Mouse (Mus musculus): Measurements from ENCODE around the gene Mta3. TPM values are rescaled to one million over a fixed set of nuclear protein-coding genes. Genes with fewer than 3 reads are reported as not detected.
A peak's percentile ranks its signal among the peaks of the same experiment; 100 is the strongest.

Gene Mta3
- polyA plus RNA-seq, 1 experiment from 2014 or later = 37.4 TPM

GRCm38 (mm10) chr17:83805078-83805477, 99.1 kb downstream of the Mta3 start:
- ATAC-seq (ENCODE audit: low FRiP score, low read depth) = no peak
- Histone ChIP-seq H3K27ac (no peak overlapping the region), H3K36me3 (peaks cover 16% of the 10 kb centered on the region), H3K4me2 (replicated peaks) (no peak overlapping the region), H3K9ac (no peak overlapping the region), H3K4me1 (no peaks in the 10 kb centered on the region; the same call in 1 of the 2 replicates), H3K27me3 (replicated peaks) (no peaks in the 10 kb centered on the region), H3K4me3 (no peak overlapping the region), H3K9me3 (no peaks in the 10 kb centered on the region)
- WGBS = 76% methylated on average over 9 of the region's 9 CpGs

GRCm38 (mm10) chr17:83807345-83807744, 101.4 kb downstream of the Mta3 start:
- no peak overlapping the region for H3K4me3 ChIP-seq
- H3K27ac ChIP-seq = no peak overlapping the region
- H3K9ac ChIP-seq = no peak overlapping the region
- H3K4me2 ChIP-seq (replicated peaks) = no peak overlapping the region
- ATAC-seq (ENCODE audit: low FRiP score, low read depth) = no peak
- WGBS = 89% methylated on average over 7 of the region's 7 CpGs
- H3K4me1 ChIP-seq = no peaks in the 10 kb centered on the region; the same call in 1 of the 2 replicates
- peaks cover 28% of the 10 kb centered on the region for H3K36me3 ChIP-seq
- no peaks in the 10 kb centered on the region for H3K27me3 ChIP-seq (replicated peaks)
- H3K9me3 ChIP-seq = no peaks in the 10 kb centered on the region

- H3K4me3 ChIP-seq = no peak overlapping the region
- no peaks in the 10 kb centered on the region for H3K27me3 ChIP-seq (replicated peaks)
- peak; percentile 50; the same call in 1 of the 2 replicates for ATAC-seq (ENCODE audit: low FRiP score, low read depth)
- no peak overlapping the region for H3K27ac ChIP-seq
- no peak overlapping the region for H3K4me2 ChIP-seq (replicated peaks)
- H3K4me1 ChIP-seq = no peaks in the 10 kb centered on the region; the same call in 1 of the 2 replicates
- WGBS = 76% methylated on average over 11 of the region's 11 CpGs
- no peak overlapping the region for H3K9ac ChIP-seq
- no peaks in the 10 kb centered on the region for H3K9me3 ChIP-seq
- H3K36me3 ChIP-seq = peaks cover 28% of the 10 kb centered on the region
These were observed 101.9 kb downstream of the Mta3 start for GRCm38 (mm10) chr17:83807778-83808398.

- H3K4me2 ChIP-seq (replicated peaks) = no peak overlapping the region
- H3K4me3 ChIP-seq = no peak overlapping the region
- no peaks in the 10 kb centered on the region for H3K9me3 ChIP-seq
- 89% methylated on average over 12 of the region's 12 CpGs for WGBS
- no peaks in the 10 kb centered on the region; the same call in 1 of the 2 replicates for H3K4me1 ChIP-seq
- H3K9ac ChIP-seq = no peak overlapping the region
- peaks cover 28% of the 10 kb centered on the region for H3K36me3 ChIP-seq
- no peak for ATAC-seq (ENCODE audit: low FRiP score, low read depth)
- no peaks in the 10 kb centered on the region for H3K27me3 ChIP-seq (replicated peaks)
- no peak overlapping the region for H3K27ac ChIP-seq
These were observed 102.6 kb downstream of the Mta3 start for GRCm38 (mm10) chr17:83808476-83809098.

- no peak overlapping the region for H3K9ac ChIP-seq
- no peak overlapping the region for H3K27ac ChIP-seq
- ATAC-seq (ENCODE audit: low FRiP score, low read depth) = no peak
- H3K4me3 ChIP-seq = no peak overlapping the region
- H3K4me1 ChIP-seq = no peaks in the 10 kb centered on the region; the same call in 1 of the 2 replicates
- peaks cover 25% of the 10 kb centered on the region for H3K36me3 ChIP-seq
- no peaks in the 10 kb centered on the region for H3K27me3 ChIP-seq (replicated peaks)
- H3K4me2 ChIP-seq (replicated peaks) = no peak overlapping the region
- 90% methylated on average over 17 of the region's 17 CpGs for WGBS
- no peaks in the 10 kb centered on the region for H3K9me3 ChIP-seq
These were observed 103.3 kb downstream of the Mta3 start for GRCm38 (mm10) chr17:83809197-83809829.

GRCm38 (mm10) chr17:83810285-83810684, 104.3 kb downstream of the Mta3 start:
- H3K9me3 ChIP-seq = no peaks in the 10 kb centered on the region
- 90% methylated on average over 5 of the region's 5 CpGs for WGBS
- H3K4me1 ChIP-seq = no peaks in the 10 kb centered on the region; the same call in 1 of the 2 replicates
- H3K4me2 ChIP-seq (replicated peaks) = no peak overlapping the region
- ATAC-seq (ENCODE audit: low FRiP score, low read depth) = no peak
- H3K36me3 ChIP-seq = peaks cover 20% of the 10 kb centered on the region; the same call in 1 of the 2 replicates
- no peak overlapping the region for H3K9ac ChIP-seq
- no peak overlapping the region for H3K4me3 ChIP-seq
- H3K27ac ChIP-seq = no peak overlapping the region
- no peaks in the 10 kb centered on the region for H3K27me3 ChIP-seq (replicated peaks)

- WGBS = 71% methylated on average over 17 of the region's 17 CpGs
- Histone ChIP-seq H3K4me2 (replicated peaks) (no peak overlapping the region), H3K27me3 (replicated peaks) (no peaks in the 10 kb centered on the region), H3K9me3 (no peaks in the 10 kb centered on the region), H3K4me3 (no peak overlapping the region), H3K4me1 (no peaks in the 10 kb centered on the region), H3K36me3 (peaks cover 15% of the 10 kb centered on the region; the same call in 1 of the 2 replicates), H3K9ac (no peak overlapping the region), H3K27ac (no peak overlapping the region)
- no peak for ATAC-seq (ENCODE audit: low FRiP score, low read depth)
These were observed 106.4 kb downstream of the Mta3 start for GRCm38 (mm10) chr17:83812200-83812944.

- ATAC-seq (ENCODE audit: low FRiP score, low read depth) = no peak
- Histone ChIP-seq H3K9me3 (no peaks in the 10 kb centered on the region), H3K9ac (no peak overlapping the region), H3K36me3 (peaks cover 15% of the 10 kb centered on the region; the same call in 1 of the 2 replicates), H3K27ac (no peak overlapping the region), H3K4me3 (no peak overlapping the region), H3K4me1 (no peaks in the 10 kb centered on the region), H3K27me3 (replicated peaks) (no peaks in the 10 kb centered on the region), H3K4me2 (replicated peaks) (no peak overlapping the region)
- 90% methylated on average over 4 of the region's 4 CpGs for WGBS
These were observed 107.1 kb downstream of the Mta3 start for GRCm38 (mm10) chr17:83813050-83813449.

- Histone ChIP-seq H3K9me3 (no peaks in the 10 kb centered on the region), H3K27me3 (replicated peaks) (no peaks in the 10 kb centered on the region), H3K4me3 (no peak overlapping the region), H3K9ac (no peak overlapping the region), H3K36me3 (0 out of 2 replicates have a peak, but pooled peaks cover 3% of the 10 kb centered on the region), H3K4me2 (replicated peaks) (no peak overlapping the region), H3K4me1 (peaks cover 12% of the 10 kb centered on the region), H3K27ac (no peak overlapping the region)
- WGBS = 80% methylated on average over 7 of the region's 7 CpGs
- no peak for ATAC-seq (ENCODE audit: low FRiP score, low read depth)
These were observed 111.0 kb downstream of the Mta3 start for GRCm38 (mm10) chr17:83816996-83817395.

GRCm38 (mm10) chr17:83819503-83819902, 113.5 kb downstream of the Mta3 start:
- Histone ChIP-seq H3K36me3 (no peaks in the 10 kb centered on the region), H3K27ac (no peak overlapping the region), H3K4me1 (peaks cover 12% of the 10 kb centered on the region), H3K4me3 (no peak overlapping the region), H3K4me2 (replicated peaks) (no peak overlapping the region), H3K27me3 (replicated peaks) (no peaks in the 10 kb centered on the region), H3K9me3 (no peaks in the 10 kb centered on the region), H3K9ac (no peak overlapping the region)
- 72% methylated on average over 8 of the region's 8 CpGs for WGBS
- no peak for ATAC-seq (ENCODE audit: low FRiP score, low read depth)

GRCm38 (mm10) chr17:83820701-83821100, 114.7 kb downstream of the Mta3 start:
- ATAC-seq (ENCODE audit: low FRiP score, low read depth) = no peak

GRCm38 (mm10) chr17:83821876-83822275, 115.9 kb downstream of the Mta3 start:
- no peaks in the 10 kb centered on the region for H3K9me3 ChIP-seq
- H3K27me3 ChIP-seq (replicated peaks) = no peaks in the 10 kb centered on the region
- no peak for ATAC-seq (ENCODE audit: low FRiP score, low read depth)
- WGBS = 91% methylated on average over 3 of the region's 3 CpGs
- no peak overlapping the region for H3K27ac ChIP-seq
- no peak overlapping the region for H3K9ac ChIP-seq
- no peaks in the 10 kb centered on the region for H3K36me3 ChIP-seq
- H3K4me1 ChIP-seq = peaks cover 12% of the 10 kb centered on the region
- H3K4me2 ChIP-seq (replicated peaks) = no peak overlapping the region
- H3K4me3 ChIP-seq = no peak overlapping the region

More at GRCm38 (mm10) chr17:83820701-83821100, 114.7 kb downstream of the Mta3 start:
- Histone ChIP-seq H3K27me3 (replicated peaks) (no peaks in the 10 kb centered on the region), H3K4me3 (no peak overlapping the region), H3K27ac (no peak overlapping the region), H3K36me3 (no peaks in the 10 kb centered on the region), H3K4me1 (peaks cover 12% of the 10 kb centered on the region), H3K9me3 (no peaks in the 10 kb centered on the region), H3K4me2 (replicated peaks) (no peak overlapping the region), H3K9ac (no peak overlapping the region)
- WGBS = 79% methylated on average over 5 of the region's 5 CpGs

Measured in neural tube, embryonic 12.5 days (tissue).